Mouse (Mus musculus): ENCODE results near the gene Satb2. TPM values are rescaled to one million over a fixed set of nuclear protein-coding genes. Genes with fewer than 3 reads are reported as not detected.

Satb2 gene
- polyA plus RNA-seq, 1 experiment from 2014 or later: 0.90 TPM

DNA sequence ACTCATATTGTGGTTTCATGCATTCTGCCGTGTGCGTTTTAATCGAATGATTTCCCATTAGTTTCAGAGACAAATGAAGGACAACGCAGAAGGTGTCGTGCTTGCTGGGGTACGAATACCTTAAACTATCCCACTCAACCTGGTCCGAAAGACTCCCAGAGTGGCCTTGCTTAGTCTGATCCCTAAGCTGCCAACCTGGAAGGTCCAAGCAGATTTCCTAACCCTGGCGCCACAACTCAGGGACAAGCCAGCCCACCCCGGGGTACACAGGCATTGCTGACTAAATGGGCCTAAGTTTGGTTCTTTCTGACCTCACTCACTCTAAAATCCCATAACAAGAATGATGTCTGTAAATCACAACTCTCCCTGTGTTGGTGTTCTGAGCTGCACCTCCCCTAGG, 132.1 kb downstream of the Satb2 start:
- no peak overlapping the region for H3K4me3 ChIP-seq (ENCODE audit: low read depth, low read length)
- H3K9me3 ChIP-seq (replicated peaks; ENCODE audit: control insufficient read depth, low read length): no peaks in the 10 kb centered on the region
- H3K27ac ChIP-seq (ENCODE audit: low read depth, low read length): no peak overlapping the region
- H3K9ac ChIP-seq (ENCODE audit: low read depth, low read length): no peak overlapping the region
- H3K36me3 ChIP-seq (ENCODE audit: control insufficient read depth, insufficient read depth, low read length): no peaks in the 10 kb centered on the region
- no peaks in the 10 kb centered on the region for H3K4me1 ChIP-seq (ENCODE audit: control insufficient read depth, insufficient read depth, low read length)
- WGBS (ENCODE audit: insufficient replicate concordance): 87% methylated on average over 9 of the region's 9 CpGs
- no peak for ATAC-seq (replicated peaks; ENCODE audit: insufficient number of reproducible peaks, low FRiP score, low TSS enrichment)
- no peak overlapping the region for H3K4me2 ChIP-seq
- no peaks in the 10 kb centered on the region for H3K27me3 ChIP-seq (ENCODE audit: control insufficient read depth, insufficient read depth, low read length)

DNA sequence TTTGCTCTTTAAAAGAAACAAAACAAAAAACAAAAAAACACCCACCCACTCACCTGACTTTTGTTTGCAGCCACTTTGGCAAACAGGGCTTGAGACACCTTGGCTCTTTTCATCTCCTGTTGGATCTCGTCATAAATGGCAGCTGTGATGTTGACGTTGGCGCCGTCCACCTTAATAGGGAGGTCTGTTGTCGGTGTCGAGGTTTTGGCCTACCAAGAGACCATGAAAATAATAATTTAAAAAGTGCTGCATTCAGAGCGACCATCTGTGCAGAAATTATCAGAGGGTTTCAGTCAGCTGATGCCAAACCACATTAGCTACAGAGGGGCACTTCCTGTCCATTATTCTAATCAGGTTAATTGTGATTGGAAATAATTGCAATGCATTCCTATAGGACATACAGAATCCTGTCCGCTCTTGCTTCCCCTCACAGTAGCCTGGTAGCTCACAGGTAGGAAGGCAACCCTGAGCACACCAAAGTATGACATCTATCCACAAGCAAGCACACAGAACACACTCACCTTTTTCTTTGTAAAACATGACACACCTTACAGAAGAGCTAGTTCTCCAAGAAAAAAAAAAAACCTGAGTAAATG, 132.8 kb downstream of the Satb2 start:
- H3K27ac ChIP-seq (ENCODE audit: low read depth, low read length): no peak overlapping the region
- no peaks in the 10 kb centered on the region for H3K9me3 ChIP-seq (replicated peaks; ENCODE audit: control insufficient read depth, low read length)
- H3K36me3 ChIP-seq (ENCODE audit: control insufficient read depth, insufficient read depth, low read length): no peaks in the 10 kb centered on the region
- no peak overlapping the region for H3K4me2 ChIP-seq
- no peaks in the 10 kb centered on the region for H3K27me3 ChIP-seq (ENCODE audit: control insufficient read depth, insufficient read depth, low read length)
- H3K9ac ChIP-seq (ENCODE audit: low read depth, low read length): no peak overlapping the region
- H3K4me1 ChIP-seq (ENCODE audit: control insufficient read depth, insufficient read depth, low read length): no peaks in the 10 kb centered on the region
- 86% methylated on average over 8 of the region's 8 CpGs for WGBS (ENCODE audit: insufficient replicate concordance)
- ATAC-seq (replicated peaks; ENCODE audit: insufficient number of reproducible peaks, low FRiP score, low TSS enrichment): no peak
- H3K4me3 ChIP-seq (ENCODE audit: low read depth, low read length): no peak overlapping the region

DNA sequence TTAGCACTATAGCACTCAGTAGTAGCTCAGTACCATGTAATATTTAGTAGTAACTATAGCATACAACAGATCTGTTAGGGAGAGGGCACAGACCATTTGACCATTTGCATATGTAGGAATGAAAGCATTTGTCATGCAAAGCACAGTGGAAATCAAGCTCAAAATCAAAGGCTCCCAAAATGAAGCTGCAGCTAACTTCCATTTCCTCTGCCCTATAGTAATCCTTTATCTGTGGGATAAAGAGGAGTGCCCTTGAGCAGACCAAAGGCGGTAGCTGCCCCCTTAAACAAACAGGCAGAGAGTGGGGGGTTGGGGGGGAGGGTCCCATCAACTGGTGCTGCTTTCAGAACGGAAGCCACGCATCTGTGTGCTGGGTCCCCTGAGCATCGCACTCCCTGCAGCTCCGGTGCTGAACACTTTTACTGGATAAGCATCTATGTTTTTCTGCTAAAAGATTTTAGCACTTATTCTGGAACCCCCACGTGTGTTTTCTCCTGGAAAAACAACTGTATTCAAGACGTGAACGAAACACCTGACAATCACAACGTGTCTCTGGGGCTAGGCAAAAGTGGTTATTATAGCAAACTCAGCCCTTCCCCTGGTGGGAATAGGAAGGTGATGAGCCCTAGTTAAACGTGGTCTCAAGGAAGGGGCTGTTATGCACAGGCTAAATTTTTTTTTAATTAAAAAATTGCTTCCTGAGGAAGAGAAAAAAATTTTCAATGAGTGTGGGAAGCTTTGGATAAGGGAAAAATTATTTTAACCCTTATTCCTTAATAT, 133.7 kb downstream of the Satb2 start:
- no peak overlapping the region for H3K4me2 ChIP-seq

DNA sequence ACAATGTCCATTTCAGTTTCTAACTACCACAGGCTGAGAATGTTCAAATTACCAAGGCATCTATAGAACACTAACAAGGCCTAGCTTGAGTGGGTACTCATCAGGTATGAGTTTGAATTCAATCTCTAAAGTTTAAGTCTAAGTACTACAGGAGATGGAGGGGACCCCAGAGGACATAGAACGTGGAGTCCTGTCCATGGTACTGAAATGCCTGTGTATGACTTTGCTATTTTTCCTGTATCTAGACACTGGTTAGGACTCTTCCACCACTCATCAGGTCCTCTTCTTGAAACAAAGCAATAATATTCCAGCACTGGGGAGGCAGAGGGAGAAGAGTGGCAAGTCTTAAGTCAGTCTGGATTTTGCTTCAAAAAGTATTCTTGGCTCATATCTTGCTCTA, 139.5 kb downstream of the Satb2 start:
- Histone ChIP-seq H3K4me2 (no peak overlapping the region), H3K27ac (ENCODE audit: low read depth, low read length) (no peak overlapping the region), H3K9me3 (replicated peaks; ENCODE audit: control insufficient read depth, low read length) (no peaks in the 10 kb centered on the region), H3K27me3 (ENCODE audit: control insufficient read depth, insufficient read depth, low read length) (no peaks in the 10 kb centered on the region), H3K36me3 (ENCODE audit: control insufficient read depth, insufficient read depth, low read length) (no peaks in the 10 kb centered on the region), H3K4me3 (ENCODE audit: low read depth, low read length) (no peak overlapping the region), H3K4me1 (ENCODE audit: control insufficient read depth, insufficient read depth, low read length) (no peaks in the 10 kb centered on the region), H3K9ac (ENCODE audit: low read depth, low read length) (no peak overlapping the region)
- WGBS (ENCODE audit: insufficient replicate concordance): 29% methylated on average over 1 of the region's 1 CpGs
- ATAC-seq (replicated peaks; ENCODE audit: insufficient number of reproducible peaks, low FRiP score, low TSS enrichment): no peak

More for the DNA sequence above, 133.7 kb downstream of the Satb2 start:
- no peak overlapping the region for H3K9ac ChIP-seq (ENCODE audit: low read depth, low read length)
- H3K27me3 ChIP-seq (ENCODE audit: control insufficient read depth, insufficient read depth, low read length): no peaks in the 10 kb centered on the region
- no peak overlapping the region for H3K27ac ChIP-seq (ENCODE audit: low read depth, low read length)
- 16% methylated on average over 10 of the region's 10 CpGs for WGBS (ENCODE audit: insufficient replicate concordance)
- no peaks in the 10 kb centered on the region for H3K36me3 ChIP-seq (ENCODE audit: control insufficient read depth, insufficient read depth, low read length)
- no peak for ATAC-seq (replicated peaks; ENCODE audit: insufficient number of reproducible peaks, low FRiP score, low TSS enrichment)
- H3K4me3 ChIP-seq (ENCODE audit: low read depth, low read length): no peak overlapping the region
- H3K4me1 ChIP-seq (ENCODE audit: control insufficient read depth, insufficient read depth, low read length): no peaks in the 10 kb centered on the region
- H3K9me3 ChIP-seq (replicated peaks; ENCODE audit: control insufficient read depth, low read length): no peaks in the 10 kb centered on the region

DNA sequence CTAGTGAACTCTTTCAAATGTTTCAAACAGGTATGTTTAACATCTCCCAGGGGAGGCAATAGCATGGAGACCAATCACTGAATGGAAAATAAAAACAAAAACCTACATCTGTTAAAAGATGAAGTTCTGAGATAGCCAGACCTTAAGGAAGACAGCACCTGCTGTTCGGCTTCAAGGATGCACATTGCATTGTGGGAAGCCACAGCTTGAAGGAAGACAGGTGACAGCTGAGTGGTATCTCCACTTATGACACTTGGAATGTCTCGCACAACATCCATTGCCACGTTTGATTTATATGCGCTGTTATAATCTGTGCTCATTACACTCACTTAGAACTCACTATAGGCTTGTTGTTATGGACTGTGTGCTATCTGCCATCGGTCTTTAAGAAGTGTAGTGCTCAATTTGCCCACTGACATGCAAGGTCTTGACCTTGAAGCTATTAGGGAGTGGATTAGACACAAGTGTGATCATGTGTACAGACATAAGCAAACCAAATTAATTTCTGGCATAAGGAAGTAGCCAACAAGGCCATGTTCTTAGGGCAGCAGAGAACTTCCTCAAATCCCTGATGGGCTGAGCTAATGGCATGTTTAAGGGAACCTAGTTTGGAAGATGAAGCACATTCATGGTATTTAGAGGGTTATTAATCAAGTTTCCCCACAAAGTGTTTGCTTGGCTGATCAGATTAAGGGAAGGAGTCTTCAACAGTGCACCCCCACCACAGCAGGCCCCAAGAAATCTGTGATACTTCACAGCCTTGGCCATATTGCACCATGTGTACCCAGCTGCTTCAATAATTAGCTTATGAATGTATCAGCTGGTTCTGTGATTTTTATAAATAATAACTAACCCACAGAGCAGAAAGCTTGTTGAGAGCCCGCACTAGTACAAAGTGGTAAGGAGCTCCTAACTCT, 144.2 kb downstream of the Satb2 start:
- no peaks in the 10 kb centered on the region for H3K36me3 ChIP-seq (ENCODE audit: control insufficient read depth, insufficient read depth, low read length)
- no peak overlapping the region for H3K4me3 ChIP-seq (ENCODE audit: low read depth, low read length)
- H3K9me3 ChIP-seq (replicated peaks; ENCODE audit: control insufficient read depth, low read length): no peaks in the 10 kb centered on the region
- no peak for ATAC-seq (replicated peaks; ENCODE audit: insufficient number of reproducible peaks, low FRiP score, low TSS enrichment)
- H3K9ac ChIP-seq (ENCODE audit: low read depth, low read length): no peak overlapping the region
- H3K4me2 ChIP-seq: no peak overlapping the region
- no peak overlapping the region for H3K27ac ChIP-seq (ENCODE audit: low read depth, low read length)
- 77% methylated on average over 6 of the region's 6 CpGs for WGBS (ENCODE audit: insufficient replicate concordance)
- no peaks in the 10 kb centered on the region for H3K27me3 ChIP-seq (ENCODE audit: control insufficient read depth, insufficient read depth, low read length)
- no peaks in the 10 kb centered on the region for H3K4me1 ChIP-seq (ENCODE audit: control insufficient read depth, insufficient read depth, low read length)

DNA sequence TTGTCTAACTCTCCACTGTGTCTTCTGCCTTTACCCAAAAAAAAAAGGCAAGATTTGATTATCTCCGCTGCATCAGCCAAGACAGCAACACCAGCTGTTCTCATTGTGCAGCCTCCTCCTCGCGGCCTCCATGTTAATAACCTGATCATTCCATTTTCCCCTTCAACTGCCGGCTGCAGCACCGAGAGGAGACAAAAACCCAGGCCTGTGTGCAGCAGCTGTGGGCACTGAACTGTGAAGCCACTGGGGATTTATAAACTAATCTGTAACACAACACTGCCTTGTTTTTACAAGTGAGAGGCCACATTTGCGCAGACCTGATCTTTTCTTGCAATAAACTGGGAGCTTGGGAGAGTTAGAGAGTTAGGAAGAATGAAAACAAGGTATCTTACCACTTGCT, 145.1 kb downstream of the Satb2 start:
- H3K27ac ChIP-seq (ENCODE audit: low read depth, low read length): no peak overlapping the region
- no peaks in the 10 kb centered on the region for H3K9me3 ChIP-seq (replicated peaks; ENCODE audit: control insufficient read depth, low read length)
- H3K9ac ChIP-seq (ENCODE audit: low read depth, low read length): no peak overlapping the region
- no peaks in the 10 kb centered on the region for H3K36me3 ChIP-seq (ENCODE audit: control insufficient read depth, insufficient read depth, low read length)
- no peaks in the 10 kb centered on the region for H3K27me3 ChIP-seq (ENCODE audit: control insufficient read depth, insufficient read depth, low read length)
- ATAC-seq (replicated peaks; ENCODE audit: insufficient number of reproducible peaks, low FRiP score, low TSS enrichment): no peak
- H3K4me2 ChIP-seq: no peak overlapping the region
- 75% methylated on average over 6 of the region's 6 CpGs for WGBS (ENCODE audit: insufficient replicate concordance)
- H3K4me3 ChIP-seq (ENCODE audit: low read depth, low read length): no peak overlapping the region
- H3K4me1 ChIP-seq (ENCODE audit: control insufficient read depth, insufficient read depth, low read length): no peaks in the 10 kb centered on the region

DNA sequence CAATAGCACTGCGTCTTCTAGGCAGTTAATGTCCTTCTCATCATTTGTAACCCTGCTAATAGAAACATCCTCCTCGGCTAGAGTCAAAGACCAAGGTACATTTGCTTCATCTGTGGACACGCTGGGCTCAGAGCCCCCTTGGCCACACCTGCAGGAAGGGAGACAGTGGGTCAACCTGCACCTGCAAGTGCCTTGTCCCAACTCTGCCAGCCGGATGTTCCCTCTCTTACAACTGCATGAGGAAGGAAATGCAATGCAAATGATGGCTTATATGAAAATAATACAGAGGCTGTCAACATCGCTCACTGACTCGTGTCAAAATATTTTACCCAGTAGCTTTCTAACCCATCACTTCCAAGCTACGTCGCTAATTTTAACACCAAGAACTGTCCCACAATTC, 145.7 kb downstream of the Satb2 start:
- no peak overlapping the region for H3K4me3 ChIP-seq (ENCODE audit: low read depth, low read length)
- H3K27me3 ChIP-seq (ENCODE audit: control insufficient read depth, insufficient read depth, low read length): no peaks in the 10 kb centered on the region
- no peaks in the 10 kb centered on the region for H3K9me3 ChIP-seq (replicated peaks; ENCODE audit: control insufficient read depth, low read length)
- WGBS (ENCODE audit: insufficient replicate concordance): 84% methylated on average over 8 of the region's 8 CpGs
- no peaks in the 10 kb centered on the region for H3K4me1 ChIP-seq (ENCODE audit: control insufficient read depth, insufficient read depth, low read length)
- no peaks in the 10 kb centered on the region for H3K36me3 ChIP-seq (ENCODE audit: control insufficient read depth, insufficient read depth, low read length)
- H3K4me2 ChIP-seq: no peak overlapping the region
- ATAC-seq (replicated peaks; ENCODE audit: insufficient number of reproducible peaks, low FRiP score, low TSS enrichment): no peak
- H3K27ac ChIP-seq (ENCODE audit: low read depth, low read length): no peak overlapping the region
- no peak overlapping the region for H3K9ac ChIP-seq (ENCODE audit: low read depth, low read length)

DNA sequence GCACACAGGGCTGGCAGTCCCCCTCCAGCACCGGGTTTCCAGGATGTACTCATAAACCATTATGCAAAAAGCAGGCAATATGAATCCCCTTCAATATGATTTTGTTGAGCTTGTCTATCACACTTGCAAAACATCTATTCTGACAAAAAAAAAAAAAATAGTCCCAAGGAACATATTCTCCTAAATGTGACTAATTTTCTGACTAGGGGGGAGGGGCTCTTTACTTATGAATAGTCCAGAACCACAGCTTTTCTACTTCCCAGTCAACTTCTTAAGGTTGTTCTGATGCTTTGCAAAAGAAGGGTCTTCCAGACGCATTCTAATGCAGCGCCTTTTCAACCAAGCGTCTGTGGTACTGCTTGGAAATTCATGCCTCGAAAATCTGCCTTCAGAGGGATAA, 155.7 kb downstream of the Satb2 start:
- Histone ChIP-seq H3K9me3 (replicated peaks; ENCODE audit: control insufficient read depth, low read length) (no peaks in the 10 kb centered on the region), H3K27me3 (ENCODE audit: control insufficient read depth, insufficient read depth, low read length) (no peaks in the 10 kb centered on the region), H3K4me1 (ENCODE audit: control insufficient read depth, insufficient read depth, low read length) (no peaks in the 10 kb centered on the region), H3K4me2 (no peak overlapping the region), H3K4me3 (ENCODE audit: low read depth, low read length) (no peak overlapping the region), H3K9ac (ENCODE audit: low read depth, low read length) (no peak overlapping the region), H3K36me3 (ENCODE audit: control insufficient read depth, insufficient read depth, low read length) (no peaks in the 10 kb centered on the region), H3K27ac (ENCODE audit: low read depth, low read length) (no peak overlapping the region)
- ATAC-seq (replicated peaks; ENCODE audit: insufficient number of reproducible peaks, low FRiP score, low TSS enrichment): no peak
- WGBS (ENCODE audit: insufficient replicate concordance): 82% methylated on average over 5 of the region's 5 CpGs
